Mouse (Mus musculus) bone marrow, adult 2 months (tissue): Measurements from ENCODE around the gene Lhx4.

Source experiments
- CTCF ChIP-seq: fragments of 200-500 bp; IDR thresholded peaks from 2 replicates; pipeline ENCODE4 v1.5.1; 2011; ENCODE audit warnings: low read length, control low read depth; ENCODE audit not compliant: control insufficient read depth, insufficient read depth
- POLR2A ChIP-seq: fragments of 200-500 bp; IDR thresholded peaks from 2 replicates; pipeline ENCODE4 v1.6.1; 2011; ENCODE audit warnings: low read depth, mild to moderate bottlenecking, control low read depth, low read length, borderline replicate concordance; ENCODE audit not compliant: control insufficient read depth

GRCm38 (mm10) chr1:155791919-155792318 is 40.4 kb upstream of the Lhx4 start:
- TF ChIP-seq POLR2A (no peak), CTCF (peak; percentile 49; the same call in 1 of the 2 replicates)
